Mouse (Mus musculus): ENCODE results near the gene Mfsd7a. TPM values are rescaled to one million over a fixed set of nuclear protein-coding genes. Genes with fewer than 3 reads are reported as not detected.

Mfsd7a gene
- total and polyA plus RNA-seq, 3 experiments, result 0.05 TPM; not detected in 2

DNA sequence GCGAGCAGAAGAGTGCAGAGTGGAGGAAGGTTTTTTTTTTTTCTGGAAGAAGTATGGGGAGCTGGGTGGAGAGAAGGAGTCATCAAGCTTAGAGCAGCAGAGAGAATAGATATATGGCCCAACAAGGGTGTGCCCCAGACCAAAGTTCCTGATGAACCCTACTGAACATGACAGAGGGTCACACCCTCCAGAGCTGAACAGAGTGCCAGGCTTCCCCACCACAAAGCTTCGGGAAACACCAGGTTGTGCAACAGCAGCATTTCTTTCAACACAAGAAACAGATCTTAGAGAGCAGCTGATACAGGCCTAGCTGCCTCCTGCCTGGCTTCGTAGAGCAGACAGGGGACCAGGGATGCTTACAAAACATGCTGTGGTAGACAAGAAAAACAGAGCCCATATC, 1.7 kb downstream of the Mfsd7a start:
- no peak for TF ChIP-seq GATA2 (IDR thresholded peaks at IDR 0.05; ENCODE audit: borderline replicate concordance, low read depth, low read length)
- H3K27me3 ChIP-seq (ENCODE audit: insufficient read depth, low read length), result peaks cover 69% of the 10 kb centered on the region
- no peaks in the 10 kb centered on the region for H3K36me3 ChIP-seq (replicated peaks)
- no peaks in the 10 kb centered on the region for H3K4me1 ChIP-seq (ENCODE audit: insufficient read depth, low read depth, low read length)
- ATAC-seq (ENCODE audit: extremely low read depth, insufficient number of reproducible peaks, low FRiP score, poor library complexity, severe bottlenecking) (no peak), DNase-seq (ENCODE audit: low spot score) (no peak)
- no peaks in the 10 kb centered on the region for H3K9me3 ChIP-seq (replicated peaks)
- no peak overlapping the region for H3K4me3 ChIP-seq (ENCODE audit: low read depth, low read length)

DNA sequence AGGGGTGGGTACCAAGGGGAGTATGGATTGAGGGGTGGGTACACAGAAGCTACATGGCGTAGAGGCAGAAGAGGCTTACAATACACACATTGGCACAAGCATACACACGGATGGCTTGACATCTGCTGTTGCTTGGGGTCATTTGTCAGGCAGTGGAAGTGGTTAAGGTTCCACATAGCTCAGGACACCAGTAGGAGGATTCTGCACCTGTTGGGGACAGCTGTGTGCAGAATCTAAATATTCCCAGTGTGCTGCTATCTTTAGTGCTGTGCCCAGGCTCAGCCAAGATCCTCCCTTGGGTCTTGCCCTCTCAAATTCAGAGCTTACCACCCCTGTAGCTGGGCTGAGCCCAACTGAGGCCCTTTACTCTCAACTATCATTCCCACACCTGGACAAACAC, 12.6 kb downstream of the Mfsd7a start:
- Histone ChIP-seq H3K4me3 (ENCODE audit: low read depth, low read length) (no peak overlapping the region), H3K9me3 (replicated peaks) (no peaks in the 10 kb centered on the region), H3K4me1 (ENCODE audit: insufficient read depth, low read depth, low read length) (peaks cover 33% of the 10 kb centered on the region), H3K36me3 (replicated peaks) (peaks cover 23% of the 10 kb centered on the region), H3K27me3 (ENCODE audit: insufficient read depth, low read length) (peaks cover 38% of the 10 kb centered on the region)
- no peak for DNase-seq (ENCODE audit: low spot score)
- ATAC-seq (ENCODE audit: extremely low read depth, insufficient number of reproducible peaks, low FRiP score, poor library complexity, severe bottlenecking), result no peak
- TF ChIP-seq GATA2 (IDR thresholded peaks at IDR 0.05; ENCODE audit: borderline replicate concordance, low read depth, low read length) (no peak), CTCF (IDR thresholded peaks at IDR 0.05; ENCODE audit: low read depth, low read length) (no peak), GATA1 (IDR thresholded peaks at IDR 0.05; ENCODE audit: borderline replicate concordance, low read length) (no peak), TAL1 (conservative IDR thresholded peaks at IDR 0.05; ENCODE audit: low read depth, low read length) (no peak), POLR2AphosphoS5 (IDR thresholded peaks at IDR 0.05; ENCODE audit: insufficient replicate concordance, low read depth, low read length) (no peak)

DNA sequence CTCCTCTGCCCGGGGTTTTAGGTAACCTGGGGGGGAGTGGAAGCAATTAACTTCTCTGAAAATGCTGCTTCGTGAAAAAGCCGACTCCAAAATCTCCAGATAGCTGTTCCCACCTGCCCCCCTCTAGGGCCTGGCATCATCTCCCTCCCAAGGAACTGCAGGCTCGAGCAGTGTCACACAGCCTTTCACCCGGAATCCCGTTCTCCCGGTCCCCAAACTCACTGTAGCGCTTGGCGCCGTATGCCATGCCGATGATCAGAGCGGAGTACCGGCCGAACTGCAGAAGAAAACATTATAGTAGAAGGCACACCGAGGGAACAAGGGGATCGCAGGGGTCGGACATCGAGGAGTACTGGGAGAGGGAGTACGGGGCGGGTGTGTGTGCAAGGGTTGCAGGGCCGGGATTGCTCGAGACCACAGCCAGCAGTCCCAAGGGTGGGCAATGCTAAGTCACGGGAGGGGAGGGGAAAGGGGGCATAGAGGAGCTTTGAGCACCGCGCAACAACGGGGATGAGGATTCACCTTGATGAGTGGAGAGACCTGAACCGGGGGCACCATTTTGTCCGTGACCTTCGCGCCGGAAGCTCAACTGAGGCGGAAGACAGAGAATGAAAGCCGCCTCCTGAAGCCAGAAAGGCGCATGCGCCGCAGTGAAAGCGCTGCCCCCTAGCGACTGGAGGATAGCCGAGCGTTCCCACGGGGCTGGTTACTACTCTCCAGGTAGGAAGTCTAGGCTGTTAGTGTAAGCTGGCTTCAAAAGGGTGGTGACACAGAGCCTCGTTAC, 14.7 kb downstream of the Mfsd7a start, which contains the start of gene Atp5k:
Gene Atp5k (minus strand): TSS at position 645 of the 784 bp plus-strand sequence.
- peak within 1 kb of the TSS; percentile 89 for H3K4me3 ChIP-seq (ENCODE audit: low read depth, low read length)

DNA sequence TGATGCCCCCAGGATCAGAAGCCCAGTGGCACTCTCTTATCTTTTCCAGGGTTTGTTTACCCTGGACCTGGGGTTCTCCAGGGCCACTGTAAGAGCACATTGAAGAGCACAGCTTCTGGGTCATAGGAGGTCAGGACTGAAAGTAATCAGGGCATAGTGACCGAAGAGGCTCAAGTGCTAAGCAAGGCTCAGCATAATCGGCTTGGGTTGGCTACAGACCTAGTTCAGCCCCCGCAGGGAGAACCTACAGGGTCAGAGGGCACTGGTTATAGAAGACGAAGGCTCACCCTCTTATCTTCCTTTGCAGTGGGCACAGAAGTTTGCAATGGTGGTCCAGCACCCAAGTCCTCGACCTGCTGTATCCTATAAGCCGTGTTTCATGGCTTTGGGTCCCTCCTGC, 17.5 kb downstream of the Mfsd7a start:
- H3K27me3 ChIP-seq (ENCODE audit: insufficient read depth, low read length), result peaks cover 4% of the 10 kb centered on the region
- TF ChIP-seq CTCF (IDR thresholded peaks at IDR 0.05; ENCODE audit: low read depth, low read length) (no peak), TAL1 (conservative IDR thresholded peaks at IDR 0.05; ENCODE audit: low read depth, low read length) (no peak), GATA2 (IDR thresholded peaks at IDR 0.05; ENCODE audit: borderline replicate concordance, low read depth, low read length) (no peak), GATA1 (IDR thresholded peaks at IDR 0.05; ENCODE audit: borderline replicate concordance, low read length) (no peak), POLR2AphosphoS5 (IDR thresholded peaks at IDR 0.05; ENCODE audit: insufficient replicate concordance, low read depth, low read length) (no peak)
- no peak for ATAC-seq (ENCODE audit: extremely low read depth, insufficient number of reproducible peaks, low FRiP score, poor library complexity, severe bottlenecking)
- H3K9me3 ChIP-seq (replicated peaks), result no peaks in the 10 kb centered on the region
- no peak for DNase-seq (ENCODE audit: low spot score)
- no peak overlapping the region for H3K4me3 ChIP-seq (ENCODE audit: low read depth, low read length)
- H3K4me1 ChIP-seq (ENCODE audit: insufficient read depth, low read depth, low read length), result peaks cover 32% of the 10 kb centered on the region
- H3K36me3 ChIP-seq (replicated peaks), result peaks cover 70% of the 10 kb centered on the region

More for the DNA sequence above, 14.7 kb downstream of the Mfsd7a start, which contains the start of gene Atp5k:
- TF ChIP-seq CTCF (IDR thresholded peaks at IDR 0.05; ENCODE audit: low read depth, low read length) (peak; percentile 84), POLR2AphosphoS5 (IDR thresholded peaks at IDR 0.05; ENCODE audit: insufficient replicate concordance, low read depth, low read length) (no peak)
- DNase-seq (ENCODE audit: low spot score) (peak; percentile 91), ATAC-seq (ENCODE audit: extremely low read depth, insufficient number of reproducible peaks, low FRiP score, poor library complexity, severe bottlenecking) (peak; percentile 88)
- H3K27me3 ChIP-seq (ENCODE audit: insufficient read depth, low read length), result peaks cover 30% of the 10 kb centered on the region
- no peaks in the 10 kb centered on the region for H3K9me3 ChIP-seq (replicated peaks)
- peaks cover 32% of the 10 kb centered on the region for H3K4me1 ChIP-seq (ENCODE audit: insufficient read depth, low read depth, low read length)
- peaks cover 43% of the 10 kb centered on the region for H3K36me3 ChIP-seq (replicated peaks)

DNA sequence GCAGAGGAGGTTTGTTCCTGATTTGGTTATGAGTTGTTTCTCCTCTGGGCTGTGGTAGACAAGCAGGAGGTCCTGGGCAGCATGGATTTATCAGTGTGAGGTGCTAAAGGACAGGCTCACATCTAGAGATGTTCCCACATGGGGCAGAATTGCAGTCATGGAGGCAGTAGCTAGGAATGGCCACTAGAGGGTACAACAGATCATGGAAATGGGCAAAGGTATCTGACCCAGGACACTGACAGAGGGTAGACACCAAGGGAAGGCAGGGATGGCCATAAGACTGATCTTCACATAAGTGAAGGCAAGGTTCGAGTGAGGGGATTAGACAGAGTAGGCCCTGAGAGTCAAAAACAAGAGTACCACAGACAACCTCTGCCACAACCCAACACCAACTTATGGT, 21.5 kb downstream of the Mfsd7a start:
- Histone ChIP-seq H3K9me3 (replicated peaks) (no peaks in the 10 kb centered on the region), H3K36me3 (replicated peaks) (peaks cover 58% of the 10 kb centered on the region)
- peak; percentile 31 for DNase-seq (ENCODE audit: low spot score)

DNA sequence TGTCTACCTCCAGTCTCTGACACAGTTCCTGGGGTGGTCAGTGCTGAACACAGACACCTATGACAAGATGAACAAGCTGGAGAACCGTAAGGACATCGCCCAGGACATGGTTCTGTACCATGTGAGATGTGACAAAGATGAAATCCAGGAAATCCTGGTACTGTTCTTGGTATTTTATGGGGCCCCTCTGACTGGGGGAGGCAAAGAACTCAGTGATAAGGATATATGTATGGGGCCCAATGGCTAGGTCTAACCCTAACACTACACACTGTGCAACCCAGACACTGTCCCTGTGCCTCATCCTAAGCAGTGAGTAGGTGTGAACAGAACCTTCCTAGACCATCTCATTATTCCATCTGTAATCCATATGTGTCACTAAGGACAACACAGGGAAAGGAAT, 25.3 kb downstream of the Mfsd7a start:
- Histone ChIP-seq H3K4me3 (ENCODE audit: low read depth, low read length) (no peak overlapping the region), H3K9me3 (replicated peaks) (no peaks in the 10 kb centered on the region), H3K4me1 (ENCODE audit: insufficient read depth, low read depth, low read length) (peaks cover 28% of the 10 kb centered on the region), H3K36me3 (replicated peaks) (peaks cover 22% of the 10 kb centered on the region), H3K27me3 (ENCODE audit: insufficient read depth, low read length) (peaks cover 3% of the 10 kb centered on the region; the same call in 1 of the 2 replicates)
- TF ChIP-seq GATA1 (IDR thresholded peaks at IDR 0.05; ENCODE audit: borderline replicate concordance, low read length), result no peak
- no peak for TF ChIP-seq GATA2 (IDR thresholded peaks at IDR 0.05; ENCODE audit: borderline replicate concordance, low read depth, low read length)
- TF ChIP-seq CTCF (IDR thresholded peaks at IDR 0.05; ENCODE audit: low read depth, low read length), result no peak
- no peak for TF ChIP-seq TAL1 (conservative IDR thresholded peaks at IDR 0.05; ENCODE audit: low read depth, low read length)
- DNase-seq (ENCODE audit: low spot score) (no peak), ATAC-seq (ENCODE audit: extremely low read depth, insufficient number of reproducible peaks, low FRiP score, poor library complexity, severe bottlenecking) (no peak)

More for the DNA sequence above, 21.5 kb downstream of the Mfsd7a start:
- TF ChIP-seq CTCF (IDR thresholded peaks at IDR 0.05; ENCODE audit: low read depth, low read length) (peak; percentile 90), GATA1 (IDR thresholded peaks at IDR 0.05; ENCODE audit: borderline replicate concordance, low read length) (no peak)
- Histone ChIP-seq H3K4me1 (ENCODE audit: insufficient read depth, low read depth, low read length) (peaks cover 33% of the 10 kb centered on the region), H3K4me3 (ENCODE audit: low read depth, low read length) (no peak overlapping the region), H3K27me3 (ENCODE audit: insufficient read depth, low read length) (no peaks in the 10 kb centered on the region)
- ATAC-seq (ENCODE audit: extremely low read depth, insufficient number of reproducible peaks, low FRiP score, poor library complexity, severe bottlenecking), result peak; percentile 46; the same call in 1 of the 2 replicates

Measured in G1E (cell line).